Mouse (Mus musculus): ENCODE results near the gene Gm28635.

GRCm38 (mm10) chr2:84714422-84714810, 36.6 kb upstream of the Gm28635 start:
- TF ChIP-seq POLR2A (IDR thresholded peaks at IDR 0.05; ENCODE audit: low read depth, low read length) (no peak), CTCF (IDR thresholded peaks at IDR 0.05; ENCODE audit: extremely low read depth, insufficient read depth, insufficient read length, insufficient replicate concordance) (no peak)
